Mouse (Mus musculus) forebrain, embryonic 11.5 days (tissue): ENCODE data around the gene Cblb. TPM values are rescaled to one million over a fixed set of nuclear protein-coding genes. Genes with fewer than 3 reads are reported as not detected.

Experiments
- ATAC-seq: fragments of 200-750 bp; cut with Nextera tagmentation; replicated peaks from 2 replicates; pipeline ENCODE4 v1.8.0; 2017; ENCODE audit warnings: moderate TSS enrichment; ENCODE audit not compliant: low FRiP score
- DNase-seq: peaks from one replicate; pipeline ENCODE4 v3.0.0-alpha.2; 2017; ENCODE audit warnings: low spot score
- H3K27ac ChIP-seq: fragments of 300-500 bp; sonication (generic); 2 replicates; pipeline ENCODE4 v1.5.1; 2014; ENCODE audit warnings: low read depth, low read length
- H3K27me3 ChIP-seq: fragments of 300-500 bp; sonication (generic); 2 replicates; pipeline ENCODE4 v1.6.1; 2014; ENCODE audit warnings: mild to moderate bottlenecking, low read length, mixed read lengths; ENCODE audit not compliant: control insufficient read depth, insufficient read depth
- H3K36me3 ChIP-seq: fragments of 300-500 bp; sonication (generic); 2 replicates; pipeline ENCODE4 v1.6.1; 2014; ENCODE audit warnings: mild to moderate bottlenecking, low read length, moderate library complexity, mixed read lengths; ENCODE audit not compliant: control insufficient read depth, insufficient read depth
- H3K4me1 ChIP-seq: fragments of 300-500 bp; sonication (generic); replicated peaks from 2 replicates; pipeline ENCODE4 v1.6.1; 2014; ENCODE audit warnings: low read length, mixed read lengths; ENCODE audit not compliant: control insufficient read depth, insufficient read depth
- H3K4me2 ChIP-seq: fragments of 300-500 bp; sonication (generic); 2 replicates; pipeline ENCODE4 v1.6.1; 2014; ENCODE audit warnings: low read depth, mild to moderate bottlenecking, low read length, moderate library complexity, mixed read lengths; ENCODE audit not compliant: severe bottlenecking
- H3K4me3 ChIP-seq: fragments of 300-500 bp; sonication (generic); 2 replicates; pipeline ENCODE4 v1.5.1; 2014; ENCODE audit warnings: low read depth, low read length
- H3K9ac ChIP-seq: fragments of 300-500 bp; sonication (generic); 2 replicates; pipeline ENCODE4 v1.6.1; 2014; ENCODE audit warnings: low read length
- H3K9me3 ChIP-seq: fragments of 300-500 bp; sonication (generic); 2 replicates; pipeline ENCODE4 v1.6.1; 2016; ENCODE audit warnings: low read length, mixed read lengths; ENCODE audit not compliant: control insufficient read depth
- WGBS: fragments of 180-500 bp; shearing (Covaris S2); extraction: QIAGEN DNeasy Blood & Tissue Kit; methylation state at CpG from one replicate; pipeline ENCODE4 v1.1.7; 2014; 5-methylcytosine and 5-hydroxymethylcytosine counted together
- polyA plus RNA-seq: library from polyadenylated mRNA; unstranded; fragments of >200 nt; fragmentation: Nextera tagmentation; extraction: Ambion mirVana; gene quantifications from 2 replicates; pipeline ENCODE4 v1.2.1, GENCODE M21; 2014

Gene Cblb
- polyA plus RNA-seq, 1 experiment from 2014 or later: 42.9 TPM

- Histone ChIP-seq H3K27ac (no peak overlapping the region), H3K4me1 (no peaks in the 10 kb centered on the region), H3K4me2 (no peak overlapping the region), H3K36me3 (no peaks in the 10 kb centered on the region; the same call in 1 of the 2 replicates), H3K27me3 (no peaks in the 10 kb centered on the region), H3K4me3 (no peak overlapping the region), H3K9ac (no peak overlapping the region), H3K9me3 (no peaks in the 10 kb centered on the region)
- ATAC-seq (no peak), DNase-seq (no peak)
- 94% methylated on average over 6 of the region's 6 CpGs for WGBS
These were observed 118.2 kb downstream of the Cblb start for GRCm38 (mm10) chr16:52149135-52149769.

- WGBS: 94% methylated on average over 5 of the region's 5 CpGs
- Histone ChIP-seq H3K36me3 (no peaks in the 10 kb centered on the region; the same call in 1 of the 2 replicates), H3K4me2 (no peak overlapping the region)
These were observed 124.1 kb downstream of the Cblb start for GRCm38 (mm10) chr16:52155030-52155696.

GRCm38 (mm10) chr16:52159958-52160504, 129.0 kb downstream of the Cblb start:
- WGBS: 92% methylated on average over 6 of the region's 6 CpGs
- H3K36me3 ChIP-seq: no peaks in the 10 kb centered on the region
- no peak for ATAC-seq

More at GRCm38 (mm10) chr16:52155030-52155696, 124.1 kb downstream of the Cblb start:
- no peak for DNase-seq
- H3K4me3 ChIP-seq: no peak overlapping the region
- no peaks in the 10 kb centered on the region for H3K9me3 ChIP-seq
- no peak overlapping the region for H3K9ac ChIP-seq
- H3K4me1 ChIP-seq: no peaks in the 10 kb centered on the region
- ATAC-seq: no peak
- no peak overlapping the region for H3K27ac ChIP-seq
- no peaks in the 10 kb centered on the region for H3K27me3 ChIP-seq

GRCm38 (mm10) chr16:52164246-52164645, 133.2 kb downstream of the Cblb start:
- Histone ChIP-seq H3K36me3 (peaks cover 4% of the 10 kb centered on the region; the same call in 1 of the 2 replicates), H3K27me3 (no peaks in the 10 kb centered on the region), H3K9me3 (no peaks in the 10 kb centered on the region), H3K4me2 (no peak overlapping the region), H3K27ac (no peak overlapping the region), H3K9ac (no peak overlapping the region), H3K4me3 (no peak overlapping the region), H3K4me1 (0 out of 2 replicates have a peak, but pooled peaks cover 2% of the 10 kb centered on the region)
- no peak for ATAC-seq
- WGBS: 91% methylated on average over 9 of the region's 9 CpGs
- DNase-seq: no peak

More at GRCm38 (mm10) chr16:52159958-52160504, 129.0 kb downstream of the Cblb start:
- H3K9ac ChIP-seq: no peak overlapping the region
- no peak overlapping the region for H3K4me2 ChIP-seq
- no peak overlapping the region for H3K4me3 ChIP-seq
- no peak overlapping the region for H3K27ac ChIP-seq
- H3K27me3 ChIP-seq: no peaks in the 10 kb centered on the region
- no peaks in the 10 kb centered on the region for H3K9me3 ChIP-seq
- 0 out of 2 replicates have a peak, but pooled peaks cover 2% of the 10 kb centered on the region for H3K4me1 ChIP-seq
- no peak for DNase-seq

GRCm38 (mm10) chr16:52173253-52173652, 142.2 kb downstream of the Cblb start:
- Histone ChIP-seq H3K9ac (no peak overlapping the region), H3K27me3 (no peaks in the 10 kb centered on the region), H3K4me3 (no peak overlapping the region), H3K4me1 (no peaks in the 10 kb centered on the region), H3K36me3 (peaks cover 2% of the 10 kb centered on the region; the same call in 1 of the 2 replicates), H3K9me3 (no peaks in the 10 kb centered on the region), H3K4me2 (no peak overlapping the region), H3K27ac (no peak overlapping the region)
- DNase-seq (no peak), ATAC-seq (no peak)

- Histone ChIP-seq H3K27ac (no peak overlapping the region), H3K4me3 (no peak overlapping the region), H3K27me3 (no peaks in the 10 kb centered on the region), H3K4me2 (no peak overlapping the region), H3K4me1 (no peaks in the 10 kb centered on the region), H3K9me3 (no peaks in the 10 kb centered on the region), H3K9ac (no peak overlapping the region), H3K36me3 (peaks cover 2% of the 10 kb centered on the region; the same call in 1 of the 2 replicates)
- ATAC-seq: no peak
- no peak for DNase-seq
- WGBS: 96% methylated on average over 3 of the region's 3 CpGs
These were observed 148.8 kb downstream of the Cblb start for GRCm38 (mm10) chr16:52179839-52180238.

GRCm38 (mm10) chr16:52182057-52182456, 151.0 kb downstream of the Cblb start:
- no peaks in the 10 kb centered on the region for H3K9me3 ChIP-seq
- no peaks in the 10 kb centered on the region for H3K4me1 ChIP-seq
- H3K4me3 ChIP-seq: no peak overlapping the region
- H3K36me3 ChIP-seq: peaks cover 2% of the 10 kb centered on the region; the same call in 1 of the 2 replicates
- H3K4me2 ChIP-seq: no peak overlapping the region
- H3K9ac ChIP-seq: no peak overlapping the region
- H3K27me3 ChIP-seq: no peaks in the 10 kb centered on the region
- no peak overlapping the region for H3K27ac ChIP-seq
- DNase-seq: no peak
- 90% methylated on average over 7 of the region's 7 CpGs for WGBS
- ATAC-seq: no peak

- no peaks in the 10 kb centered on the region for H3K4me1 ChIP-seq
- no peak overlapping the region for H3K4me3 ChIP-seq
- no peak for DNase-seq
- H3K9ac ChIP-seq: no peak overlapping the region
- peaks cover 2% of the 10 kb centered on the region; the same call in 1 of the 2 replicates for H3K36me3 ChIP-seq
- no peaks in the 10 kb centered on the region for H3K9me3 ChIP-seq
- H3K27me3 ChIP-seq: no peaks in the 10 kb centered on the region
- ATAC-seq: no peak
- H3K4me2 ChIP-seq: no peak overlapping the region
- WGBS: 94% methylated on average over 10 of the region's 10 CpGs
- H3K27ac ChIP-seq: no peak overlapping the region
These were observed 153.3 kb downstream of the Cblb start for GRCm38 (mm10) chr16:52184350-52184749.
